Mouse (Mus musculus) CH12.LX (cell line): ENCODE measurements at regions not wholly inside any gene's neighbourhood (a gene's known extent, or its start where the extent isn't known, plus 50 kb on each side); places are given as distances from the start of the nearest gene placed in this dataset.

Experiments used
- CHD2 ChIP-seq: IDR thresholded peaks from 2 replicates; pipeline ENCODE4 v1.6.1; 2011; ENCODE audit warnings: low read length, improper control_type of control experiment
- CTCF ChIP-seq, 2 experiments: IDR thresholded peaks in 1 of 2; conservative IDR thresholded peaks in 1 of 2; 2 replicates each; pipeline ENCODE4 v1.5.1; 2011 to 2012; ENCODE audit warnings: low read depth in 2 of 2, low read length in 2 of 2, improper control_type of control experiment in 1 of 2, inconsistent platforms in 1 of 2, mild to moderate bottlenecking in 1 of 2, moderate library complexity in 1 of 2
- E2F4 ChIP-seq: IDR thresholded peaks from 2 replicates; pipeline ENCODE4 v1.6.1; 2011; ENCODE audit warnings: low read depth, low read length, improper control_type of control experiment; ENCODE audit not compliant: insufficient replicate concordance
- EP300 ChIP-seq: IDR thresholded peaks from 2 replicates; pipeline ENCODE4 v1.6.1; 2011; ENCODE audit warnings: low read length, improper control_type of control experiment
- MAX ChIP-seq: IDR thresholded peaks from 2 replicates; pipeline ENCODE4 v1.6.1; 2011; ENCODE audit warnings: low read length, improper control_type of control experiment
- POLR2A ChIP-seq: IDR thresholded peaks from 2 replicates; pipeline ENCODE4 v1.6.1; 2011; ENCODE audit warnings: low read depth, mild to moderate bottlenecking, improper control_type of control experiment, low read length

DNA sequence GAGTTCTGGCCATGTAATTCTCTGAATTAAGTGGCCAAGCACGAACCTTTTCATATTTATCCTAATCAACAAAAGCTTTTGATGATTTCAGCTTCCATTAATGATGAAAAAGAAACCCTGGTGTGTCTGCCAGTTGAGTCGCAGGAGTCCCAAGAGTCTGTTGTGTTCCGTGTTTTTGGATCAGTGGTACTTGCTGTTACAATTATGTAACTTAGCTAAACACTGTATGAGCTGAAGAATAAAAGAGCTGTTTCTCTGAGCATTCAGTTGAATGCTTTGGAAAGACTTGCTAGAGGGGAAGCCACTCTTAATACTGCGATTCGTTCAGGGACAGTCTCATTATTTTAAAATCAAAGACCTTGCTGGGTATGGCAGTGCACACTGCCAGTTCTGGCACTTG is 70.1 kb downstream of the Rsl24d1 start:
- TF ChIP-seq CTCF (conservative IDR thresholded peaks at IDR 0.05 in 1 of 2, IDR thresholded peaks at IDR 0.05 in 1 of 2; ENCODE audit: low read depth in 2 of 2, low read length in 2 of 2) (no peak), POLR2A (no peak), E2F4 (no peak), EP300 (no peak), CHD2 (no peak), MAX (no peak)
